Mouse (Mus musculus) cortical plate, adult 2 months (tissue): ENCODE results near the gene D630003M21Rik.

Source experiments
- CTCF ChIP-seq: fragments of 200-500 bp; IDR thresholded peaks from 2 replicates; pipeline ENCODE4 v1.5.1; 2011; ENCODE audit warnings: mild to moderate bottlenecking, control low read depth, low read length; ENCODE audit not compliant: insufficient read depth; ENCODE audit errors: extremely low read depth
- POLR2A ChIP-seq: fragments of 200-500 bp; IDR thresholded peaks from 2 replicates; pipeline ENCODE4 v1.6.1; 2011; ENCODE audit warnings: mild to moderate bottlenecking, low read length, control low read depth; ENCODE audit not compliant: insufficient read depth; ENCODE audit errors: extremely low read depth

GRCm38 (mm10) chr2:158174438-158174837, 54.6 kb downstream of the D630003M21Rik start:
- TF ChIP-seq POLR2A: no peak
- TF ChIP-seq CTCF: no peak
